Comparison of ENCODE assay signal across 7 mouse cellular contexts in the genomic region with DNA sequence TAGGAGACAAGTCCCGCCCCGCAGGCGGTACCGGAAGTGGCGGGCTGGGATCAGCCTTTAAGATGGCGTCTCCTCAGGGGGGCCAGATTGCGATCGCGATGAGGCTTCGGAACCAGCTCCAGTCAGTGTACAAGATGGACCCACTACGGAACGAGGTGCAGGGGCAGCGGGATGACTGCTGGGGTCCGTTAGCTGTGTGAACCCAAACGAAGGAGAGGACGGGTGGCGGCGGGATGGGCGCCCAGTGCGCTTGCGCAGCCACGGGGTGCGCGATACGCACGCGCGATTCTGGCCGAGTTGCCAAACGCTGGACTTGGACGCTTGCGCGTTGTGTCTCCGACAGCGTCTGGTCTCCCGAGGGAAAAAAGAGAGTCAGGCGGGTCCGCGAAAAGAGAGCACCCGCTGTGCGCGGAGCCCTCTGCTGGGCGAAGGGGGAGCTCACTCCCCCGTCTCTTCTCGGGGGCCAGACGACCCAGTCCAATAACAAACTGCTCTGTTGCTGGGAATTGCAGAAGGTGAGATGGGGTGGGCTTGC. TPM values are rescaled to one million over a fixed set of nuclear protein-coding genes. Genes with fewer than 3 reads are reported as not detected.
DNase-seq lines count a peak whose midpoint lies in the region; ATAC-seq lines count a peak whose summit lies in the region.

No protein-coding gene starts in this region.

- no peaks in the 10 kb centered on the region for H3K9me3 ChIP-seq in embryonic facial prominence, embryonic 11.5 days (replicated peaks; ENCODE audit: control insufficient read depth, low read length)
- H3K9me3 ChIP-seq in limb, embryonic 11.5 days (ENCODE audit: control insufficient read depth, low read length), result no peaks in the 10 kb centered on the region
- H3K9me3 ChIP-seq in midbrain, embryonic 14.5 days (ENCODE audit: control insufficient read depth, low read length), result no peaks in the 10 kb centered on the region

- H3K4me3 ChIP-seq in embryonic facial prominence, embryonic 11.5 days (ENCODE audit: low read depth, low read length), result peak overlapping the region; percentile 45
- H3K4me3 ChIP-seq in limb, embryonic 11.5 days (ENCODE audit: low read depth, low read length), result peak overlapping the region; percentile 72
- peak overlapping the region; percentile 67 for H3K4me3 ChIP-seq in midbrain, embryonic 14.5 days (replicated peaks; ENCODE audit: low read depth, low read length)

- peak; percentile 99 for DNase-seq in adrenal gland, postnatal 14 days
- DNase-seq in embryonic facial prominence, embryonic 11.5 days (ENCODE audit: low spot score), result peak; percentile 93
- peak; percentile 100 for DNase-seq in heart, adult 11 months
- DNase-seq in kidney, adult 18-20 months, result peak; percentile 100
- DNase-seq in limb, embryonic 11.5 days (ENCODE audit: low spot score), result peak; percentile 100
- peak; percentile 100 for DNase-seq in midbrain, embryonic 14.5 days
- DNase-seq in spleen, adult 18-20 months, result peak; percentile 98 to 100

- no peaks in the 10 kb centered on the region for H3K4me1 ChIP-seq in embryonic facial prominence, embryonic 11.5 days (ENCODE audit: control insufficient read depth, insufficient read depth, low read length)
- peaks cover 7% of the 10 kb centered on the region; the same call in 1 of the 2 replicates for H3K4me1 ChIP-seq in limb, embryonic 11.5 days (ENCODE audit: control insufficient read depth, insufficient read depth, low read length)
- peaks cover 14% of the 10 kb centered on the region for H3K4me1 ChIP-seq in midbrain, embryonic 14.5 days (ENCODE audit: control insufficient read depth, insufficient read depth, low read length)

- no peaks in the 10 kb centered on the region for H3K36me3 ChIP-seq in embryonic facial prominence, embryonic 11.5 days (replicated peaks; ENCODE audit: control insufficient read depth, insufficient read depth, low read depth, low read length)
- H3K36me3 ChIP-seq in limb, embryonic 11.5 days (ENCODE audit: control insufficient read depth, insufficient read depth, low read length), result 0 out of 2 replicates have a peak, but pooled peaks cover 4% of the 10 kb centered on the region
- H3K36me3 ChIP-seq in midbrain, embryonic 14.5 days (ENCODE audit: control insufficient read depth, insufficient read depth, low read length), result peaks cover 20% of the 10 kb centered on the region

- H3K4me2 ChIP-seq in embryonic facial prominence, embryonic 11.5 days (ENCODE audit: low read depth, low read length), result peak overlapping the region; percentile 65
- peak overlapping the region; percentile 99 for H3K4me2 ChIP-seq in limb, embryonic 11.5 days (ENCODE audit: low read depth, severe bottlenecking)
- peak overlapping the region; percentile 96 for H3K4me2 ChIP-seq in midbrain, embryonic 14.5 days (ENCODE audit: low read length)

- 0% methylated on average over 38 of the region's 46 CpGs for WGBS in embryonic facial prominence, embryonic 11.5 days
- WGBS in limb, embryonic 11.5 days, result under 1% methylated on average over 46 of the region's 46 CpGs
- WGBS in midbrain, embryonic 14.5 days, result under 1% methylated on average over 46 of the region's 46 CpGs

- peak overlapping the region; percentile 63 for H3K9ac ChIP-seq in embryonic facial prominence, embryonic 11.5 days (replicated peaks; ENCODE audit: low read length)
- H3K9ac ChIP-seq in limb, embryonic 11.5 days (ENCODE audit: low read length), result peak overlapping the region; percentile 79
- peak overlapping the region; percentile 76 for H3K9ac ChIP-seq in midbrain, embryonic 14.5 days (replicated peaks; ENCODE audit: low read length)

- peaks cover 18% of the 10 kb centered on the region for H3K27me3 ChIP-seq in embryonic facial prominence, embryonic 11.5 days (ENCODE audit: control insufficient read depth, insufficient read depth, low read length)
- peaks cover 14% of the 10 kb centered on the region for H3K27me3 ChIP-seq in limb, embryonic 11.5 days (ENCODE audit: control insufficient read depth, insufficient read depth, low read length)
- peaks cover 40% of the 10 kb centered on the region for H3K27me3 ChIP-seq in midbrain, embryonic 14.5 days (ENCODE audit: control insufficient read depth, insufficient read depth, low read length)

- H3K27ac ChIP-seq in embryonic facial prominence, embryonic 11.5 days (replicated peaks; ENCODE audit: low read depth, low read length), result peak overlapping the region; percentile 71
- no peak overlapping the region; the same call in 1 of the 2 replicates for H3K27ac ChIP-seq in limb, embryonic 11.5 days (replicated peaks; ENCODE audit: low read depth, low read length)
- H3K27ac ChIP-seq in midbrain, embryonic 14.5 days (replicated peaks; ENCODE audit: low read depth, low read length), result peak overlapping the region; percentile 93

- ATAC-seq in embryonic facial prominence, embryonic 11.5 days (replicated peaks; ENCODE audit: insufficient number of reproducible peaks, low FRiP score, low TSS enrichment, low read depth), result peak; percentile 82
- ATAC-seq in limb, embryonic 11.5 days (ENCODE audit: insufficient number of reproducible peaks, low FRiP score, low TSS enrichment, low read depth), result peak; percentile 81
- peak; percentile 95 for ATAC-seq in midbrain, embryonic 14.5 days (ENCODE audit: low FRiP score, low TSS enrichment)

RNA-seq across cellular contexts. Expression of a gene that starts 0.7 kb away (rescaled TPM):
- total RNA-seq in adrenal gland, postnatal 14 days (2021), result 29.2 and 39.8 TPM in 2 replicates
- 40.9 and 42.9 TPM in 2 replicates for polyA plus RNA-seq in embryonic facial prominence, embryonic 11.5 days (2014; fragmentation: Nextera tagmentation; extraction: Ambion mirVana)
- polyA plus RNA-seq in limb, embryonic 11.5 days (2014; fragmentation: Nextera tagmentation; extraction: Ambion mirVana), result 44.3 and 47.0 TPM in 2 replicates
- 43.5 and 58.8 TPM in 2 replicates for polyA plus RNA-seq in midbrain, embryonic 14.5 days (2014; fragmentation: Nextera tagmentation; extraction: Ambion mirVana)

RNA-seq across cellular contexts. Expression of a gene that starts 7.8 kb away (rescaled TPM):
- 6.4 and 9.0 TPM in 2 replicates for total RNA-seq in adrenal gland, postnatal 14 days (2021)
- 0.73 and 0.89 TPM in 2 replicates for polyA plus RNA-seq in embryonic facial prominence, embryonic 11.5 days (2014; fragmentation: Nextera tagmentation; extraction: Ambion mirVana)
- 0.81 and 2.0 TPM in 2 replicates for polyA plus RNA-seq in limb, embryonic 11.5 days (2014; fragmentation: Nextera tagmentation; extraction: Ambion mirVana)
- not detected in 2 replicates for polyA plus RNA-seq in midbrain, embryonic 14.5 days (2014; fragmentation: Nextera tagmentation; extraction: Ambion mirVana)

RNA-seq across cellular contexts. Expression of a gene that starts 8.3 kb away (rescaled TPM):
- total RNA-seq in adrenal gland, postnatal 14 days (2021), result 9.4 and 10.4 TPM in 2 replicates
- polyA plus RNA-seq in embryonic facial prominence, embryonic 11.5 days (2014; fragmentation: Nextera tagmentation; extraction: Ambion mirVana), result 7.9 and 9.7 TPM in 2 replicates
- 0.13 TPM in 1 of 2 replicates, not detected in the other for polyA plus RNA-seq in limb, embryonic 11.5 days (2014; fragmentation: Nextera tagmentation; extraction: Ambion mirVana)
- not detected in 2 replicates for polyA plus RNA-seq in midbrain, embryonic 14.5 days (2014; fragmentation: Nextera tagmentation; extraction: Ambion mirVana)

RNA-seq across cellular contexts. Expression of a gene that starts 20.7 kb away (rescaled TPM):
- 2.8 TPM in 2 replicates for total RNA-seq in adrenal gland, postnatal 14 days (2021)
- polyA plus RNA-seq in embryonic facial prominence, embryonic 11.5 days (2014; fragmentation: Nextera tagmentation; extraction: Ambion mirVana), result 0.45 and 0.66 TPM in 2 replicates
- 0.35 and 0.88 TPM in 2 replicates for polyA plus RNA-seq in limb, embryonic 11.5 days (2014; fragmentation: Nextera tagmentation; extraction: Ambion mirVana)
- 0.53 and 0.68 TPM in 2 replicates for polyA plus RNA-seq in midbrain, embryonic 14.5 days (2014; fragmentation: Nextera tagmentation; extraction: Ambion mirVana)

RNA-seq across cellular contexts. Expression of a gene that starts 23.0 kb away (rescaled TPM):
- 3.1 and 6.0 TPM in 2 replicates for total RNA-seq in adrenal gland, postnatal 14 days (2021)
- 0.62 and 1.8 TPM in 2 replicates for polyA plus RNA-seq in embryonic facial prominence, embryonic 11.5 days (2014; fragmentation: Nextera tagmentation; extraction: Ambion mirVana)
- 1.9 and 2.0 TPM in 2 replicates for polyA plus RNA-seq in limb, embryonic 11.5 days (2014; fragmentation: Nextera tagmentation; extraction: Ambion mirVana)
- 4.2 and 6.2 TPM in 2 replicates for polyA plus RNA-seq in midbrain, embryonic 14.5 days (2014; fragmentation: Nextera tagmentation; extraction: Ambion mirVana)
